Mouse (Mus musculus): ENCODE measurements at regions not wholly inside any gene's neighbourhood (a gene's known extent, or its start where the extent isn't known, plus 50 kb on each side); places are given as distances from the start of the nearest gene placed in this dataset.

GRCm38 (mm10) chr4:66618811-66619440 is 208.5 kb upstream of the Tlr4 start:
- TF ChIP-seq MAFK (IDR thresholded peaks at IDR 0.05; ENCODE audit: insufficient read depth, low read depth, low read length) (no peak), ZC3H11A (IDR thresholded peaks at IDR 0.05; ENCODE audit: borderline replicate concordance, low read depth, low read length) (no peak), HCFC1 (IDR thresholded peaks at IDR 0.05; ENCODE audit: borderline replicate concordance, insufficient read depth, low read length) (no peak), ZNF384 (IDR thresholded peaks at IDR 0.05; ENCODE audit: low read depth, low read length) (no peak), CHD2 (IDR thresholded peaks at IDR 0.05; ENCODE audit: low read depth, low read length) (no peak)

Measured in ES-E14 (cell line).